Mouse (Mus musculus): Measurements from ENCODE around the gene Pmf1.
"Not testable (repeated sequence)": the region's sequence is repeated elsewhere in the genome, so short reads cannot be mapped to it uniquely, and the experiment has no call there.

The Pmf1 gene

DNA sequence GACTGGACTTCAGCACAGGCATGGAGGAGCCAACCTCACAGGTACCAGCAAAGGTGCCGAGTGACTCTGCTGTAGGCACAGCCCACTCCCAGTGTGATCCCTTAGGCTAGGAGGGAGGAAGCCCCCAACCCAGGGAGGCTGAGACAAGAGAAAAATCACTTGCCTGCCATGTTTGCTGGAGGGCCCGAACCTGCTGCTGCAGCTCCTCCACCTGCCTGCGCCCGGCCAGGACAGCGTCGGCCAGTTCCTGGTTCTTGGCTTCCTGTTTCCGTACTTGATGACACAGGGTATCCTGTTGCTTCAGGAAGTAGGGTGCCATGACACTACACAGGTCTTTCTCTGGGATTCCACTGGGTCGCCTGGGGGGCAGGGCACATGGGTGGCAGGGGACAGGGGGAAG lies 14.4 kb downstream of the Pmf1 start:
- no peak for DNase-seq (ENCODE audit: low spot score)

DNA sequence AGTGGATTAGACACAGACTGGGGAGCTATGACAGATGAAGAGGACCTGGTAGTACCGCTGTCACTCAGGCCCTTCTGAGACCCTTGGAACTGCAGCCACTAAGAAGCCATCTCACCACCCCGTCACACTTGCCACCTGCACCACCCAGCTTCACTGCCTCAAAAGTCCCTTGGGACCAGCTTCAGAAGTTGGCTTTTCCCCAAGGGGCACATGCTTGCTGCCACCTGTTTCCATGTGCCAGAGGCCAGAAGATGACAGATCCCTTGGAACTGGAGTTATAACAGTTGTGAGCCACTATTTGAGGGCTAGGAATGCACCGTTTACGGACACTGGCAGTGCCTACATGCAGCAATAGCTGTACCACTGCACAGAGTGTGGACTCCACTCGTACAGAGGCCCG lies 14.8 kb downstream of the Pmf1 start:
- DNase-seq (ENCODE audit: low spot score) = no peak

DNA sequence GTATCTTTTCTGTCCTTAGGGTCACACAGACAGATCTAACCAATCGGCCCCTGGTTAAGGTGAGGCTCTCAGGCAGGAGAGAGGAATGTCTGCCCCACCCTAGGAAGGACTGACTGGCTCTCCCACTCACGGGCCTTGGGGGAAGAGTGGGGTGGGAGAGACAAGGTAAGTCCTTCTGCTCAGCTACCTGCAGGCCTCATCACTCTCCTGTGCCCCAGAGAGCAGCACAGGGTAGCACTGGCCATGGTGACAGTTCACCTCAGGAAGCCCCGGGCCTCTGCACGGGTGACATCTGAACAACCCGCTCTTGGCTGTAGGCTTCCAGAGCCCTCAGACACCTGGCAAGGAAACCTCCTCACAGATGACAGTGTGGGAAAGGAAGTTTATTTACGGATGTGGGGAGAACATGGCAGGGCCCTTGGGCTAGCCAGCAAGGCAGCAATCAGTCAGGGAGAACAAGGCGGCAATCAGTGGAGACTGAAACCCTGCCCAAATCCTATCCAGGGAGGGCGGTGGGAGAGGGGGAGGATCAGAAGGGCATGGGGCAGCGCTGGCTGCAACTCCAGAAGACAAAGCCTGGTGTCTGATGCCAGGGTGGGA lies 16.3 kb downstream of the Pmf1 start:
- DNase-seq (ENCODE audit: low spot score) = no peak

DNA sequence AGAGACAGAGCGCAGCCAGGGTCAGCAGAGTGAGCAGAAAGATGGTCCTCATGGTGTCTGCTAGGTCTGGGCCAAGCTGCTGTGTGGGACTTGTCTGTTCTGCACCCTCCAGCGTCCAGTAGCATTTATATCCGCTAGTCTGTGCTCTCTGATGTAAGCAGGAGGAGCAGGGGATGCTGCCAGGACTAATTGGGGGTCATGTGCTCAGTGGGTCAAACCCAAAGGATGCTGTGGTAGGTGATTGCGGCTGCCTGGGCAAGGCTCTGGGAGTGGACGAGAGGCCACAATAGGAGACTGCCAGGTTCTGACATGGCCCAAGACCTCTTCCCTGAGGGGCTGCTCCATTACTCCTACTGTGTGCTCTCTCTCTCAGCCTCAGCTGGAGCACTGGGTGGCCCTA lies 25.8 kb downstream of the Pmf1 start, which contains the start of gene Bglap:
Bglap (minus strand) TSS at position 101 of the 400 bp plus-strand sequence.
- no peak for DNase-seq (ENCODE audit: low spot score)

DNA sequence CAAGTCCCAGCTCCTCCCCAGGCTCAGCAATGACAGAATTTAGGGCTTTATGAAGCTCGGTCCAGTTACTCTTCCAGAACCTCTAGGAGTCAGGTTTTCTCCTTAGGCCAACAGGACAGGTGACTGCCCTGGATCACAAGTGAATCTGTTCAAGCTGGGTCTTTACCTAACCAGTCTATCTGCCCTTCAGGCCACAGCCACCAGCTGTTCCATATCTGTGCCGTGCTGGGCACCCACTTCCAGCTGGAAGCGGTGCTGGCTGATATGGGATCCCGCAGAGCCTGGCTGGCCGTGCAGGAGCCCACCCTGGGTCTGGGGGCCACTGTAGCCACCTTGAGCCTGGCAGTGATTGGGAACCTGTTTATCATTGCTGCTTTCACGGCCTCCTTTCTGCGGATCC lies 27.7 kb downstream of the Pmf1 start:
- DNase-seq (ENCODE audit: low spot score) = not testable (repeated sequence)

DNA sequence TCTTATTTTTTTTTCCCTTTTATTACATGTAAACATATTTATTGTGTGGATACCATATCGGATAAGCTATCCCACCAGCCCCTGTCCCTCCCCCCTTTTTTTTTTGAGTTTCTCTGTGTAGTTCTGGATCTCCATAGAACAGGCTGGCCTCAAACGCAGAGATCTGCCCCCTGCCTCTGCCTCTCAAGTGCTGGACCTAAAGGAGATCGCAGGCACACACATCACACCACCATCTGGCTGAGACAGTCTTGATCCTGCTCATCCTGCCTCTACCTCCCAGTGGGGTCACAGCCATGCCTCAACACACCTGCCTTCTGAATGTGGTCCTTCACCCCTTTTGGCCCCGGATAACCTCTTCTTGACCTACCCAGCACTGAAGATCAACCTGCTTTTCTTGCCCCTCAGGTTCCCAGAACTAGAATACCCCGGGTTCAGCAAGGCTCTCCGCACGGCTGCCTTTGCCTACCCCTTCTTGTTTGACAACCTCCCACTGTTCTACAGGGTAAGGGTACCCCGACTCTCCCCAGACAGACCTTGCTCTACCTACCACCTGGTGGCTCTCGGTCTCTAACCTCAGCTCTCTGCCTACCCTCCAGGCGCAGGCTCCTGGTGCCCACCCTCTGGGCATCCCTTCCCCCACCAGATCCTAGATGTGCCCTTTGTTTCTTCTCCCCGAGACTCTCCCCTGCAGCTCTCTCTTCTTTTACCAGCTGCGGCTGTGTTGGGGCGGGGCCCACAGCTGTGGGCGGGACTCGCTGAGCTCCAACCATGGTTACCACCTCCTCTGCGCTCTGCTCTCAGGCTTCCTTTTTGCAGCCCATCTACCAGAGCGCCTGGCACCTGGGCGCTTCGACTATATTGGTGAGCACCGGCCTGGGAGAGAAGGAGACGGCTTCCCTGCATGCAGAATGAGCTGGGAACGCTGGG lies 28.5 kb downstream of the Pmf1 start:
- not testable (repeated sequence) for DNase-seq (ENCODE audit: low spot score)

DNA sequence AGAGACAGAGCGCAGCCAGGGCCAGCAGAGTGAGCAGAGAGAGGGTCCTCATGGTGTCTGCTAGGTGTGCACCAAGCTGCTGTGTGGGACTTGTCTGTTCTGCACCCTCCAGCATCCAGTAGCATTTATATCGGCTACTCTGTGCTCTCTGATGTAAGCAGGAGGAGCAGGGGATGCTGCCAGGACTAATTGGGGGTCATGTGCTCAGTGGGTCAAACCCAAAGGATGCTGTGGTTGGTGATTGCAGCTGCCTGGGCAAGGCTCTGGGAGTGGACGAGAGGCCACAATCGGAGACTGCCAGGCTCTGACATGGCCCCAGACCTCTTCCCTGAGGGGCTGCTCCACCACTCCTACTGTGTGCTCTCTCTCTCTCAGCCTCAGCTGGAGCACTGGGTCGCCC lies 31.5 kb downstream of the Pmf1 start, which contains the start of gene Bglap2:
Bglap2 (minus strand) TSS at position 101 of the 400 bp plus-strand sequence.
- DNase-seq (ENCODE audit: low spot score) = not testable (repeated sequence)

DNA sequence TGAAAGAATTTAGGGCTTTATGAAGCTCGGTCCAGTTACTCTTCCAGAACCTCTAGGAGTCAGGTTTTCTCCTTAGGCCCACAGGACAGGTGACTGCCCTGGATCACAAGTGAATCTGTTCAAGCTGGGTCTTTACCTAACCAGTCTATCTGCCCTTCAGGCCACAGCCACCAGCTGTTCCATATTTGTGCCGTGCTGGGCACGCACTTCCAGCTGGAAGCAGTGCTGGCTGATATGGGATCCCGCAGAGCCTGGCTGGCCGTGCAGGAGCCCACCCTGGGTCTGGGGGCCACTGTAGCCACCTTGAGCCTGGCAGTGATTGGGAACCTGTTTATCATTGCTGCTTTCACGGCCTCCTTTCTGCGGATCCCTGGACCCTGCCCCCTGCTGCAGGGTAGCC lies 33.5 kb downstream of the Pmf1 start:
- DNase-seq (ENCODE audit: low spot score) = not testable (repeated sequence)

DNA sequence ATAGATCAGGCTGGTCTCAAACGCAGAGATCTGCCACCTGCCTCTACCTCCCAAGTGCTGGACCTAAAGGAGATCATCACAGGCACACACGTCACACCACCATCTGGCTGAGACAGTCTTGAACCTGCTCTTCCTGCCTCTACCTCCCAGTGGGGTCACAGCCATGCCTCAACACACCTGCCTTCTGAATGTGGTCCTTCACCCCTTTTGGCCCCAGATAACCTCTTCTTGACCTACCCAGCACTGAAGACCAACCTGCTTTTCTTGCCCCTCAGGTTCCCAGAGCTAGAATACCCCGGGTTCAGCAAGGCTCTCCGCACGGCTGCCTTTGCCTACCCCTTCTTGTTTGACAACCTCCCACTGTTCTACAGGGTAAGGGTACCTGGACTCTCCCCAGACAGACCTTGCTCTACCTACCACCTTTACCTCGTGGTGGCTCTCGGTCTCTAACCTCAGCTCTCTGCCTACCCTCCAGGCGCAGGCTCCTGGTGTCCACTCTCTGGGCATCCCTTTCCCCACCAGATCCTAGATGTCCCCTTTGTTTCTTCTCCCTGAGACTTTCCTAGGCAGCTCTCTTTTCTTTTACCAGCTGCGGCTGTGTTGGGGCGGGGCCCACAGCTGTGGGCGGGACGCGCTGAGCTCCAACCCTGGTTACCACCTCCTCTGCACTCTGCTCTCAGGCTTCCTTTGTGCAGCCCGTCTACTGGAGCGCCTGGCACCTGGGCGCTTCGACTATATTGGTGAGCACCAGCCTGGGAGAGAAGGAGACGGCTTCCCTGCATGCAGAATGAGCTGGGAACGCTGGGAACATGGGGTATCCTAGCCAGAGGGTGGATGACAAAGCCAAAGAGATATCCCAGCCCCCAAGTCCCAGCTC lies 34.1 kb downstream of the Pmf1 start:
- peak; percentile 29 for DNase-seq (ENCODE audit: low spot score)

DNA sequence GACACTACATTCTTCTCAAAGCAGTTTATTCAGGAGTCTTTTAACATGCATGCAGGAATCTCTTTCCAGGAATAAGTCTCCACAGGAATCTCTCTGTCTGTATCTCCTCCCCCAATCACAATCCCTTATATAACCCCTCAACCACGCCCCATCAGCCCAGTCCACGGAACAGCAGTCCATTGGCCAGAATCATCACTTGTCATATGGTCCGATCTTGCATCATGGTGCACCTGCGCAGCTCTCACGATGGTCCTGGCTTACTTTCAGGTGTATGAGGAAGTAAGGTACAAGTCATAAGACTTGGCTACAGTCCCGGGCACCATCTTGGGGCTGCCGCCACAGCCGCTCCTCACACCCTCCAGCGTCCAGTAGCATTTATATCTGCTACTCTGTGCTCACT lies 37.5 kb downstream of the Pmf1 start, which contains the start of gene Bglap3:
Bglap3 (minus strand) TSS at position 101 of the 400 bp plus-strand sequence.
- not testable (repeated sequence) for DNase-seq (ENCODE audit: low spot score)

DNA sequence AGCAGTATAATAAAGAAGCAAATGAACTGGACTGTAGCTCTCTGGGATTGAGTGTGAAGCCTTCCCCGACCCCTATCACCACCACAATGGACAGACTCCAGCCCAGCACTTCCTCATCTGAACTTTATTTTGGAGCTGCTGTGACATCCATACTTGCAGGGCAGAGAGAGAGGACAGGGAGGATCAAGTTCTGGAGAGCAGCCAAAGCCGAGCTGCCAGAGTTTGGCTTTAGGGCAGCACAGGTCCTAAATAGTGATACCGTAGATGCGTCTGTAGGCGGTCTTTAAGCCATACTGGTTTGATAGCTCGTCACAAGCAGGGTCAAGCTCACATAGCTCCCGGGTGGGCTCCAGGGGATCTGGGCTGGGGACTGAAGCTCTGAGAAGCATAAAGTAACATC lies 41.6 kb downstream of the Pmf1 start:
- DNase-seq (ENCODE audit: low spot score) = not testable (repeated sequence)

DNA sequence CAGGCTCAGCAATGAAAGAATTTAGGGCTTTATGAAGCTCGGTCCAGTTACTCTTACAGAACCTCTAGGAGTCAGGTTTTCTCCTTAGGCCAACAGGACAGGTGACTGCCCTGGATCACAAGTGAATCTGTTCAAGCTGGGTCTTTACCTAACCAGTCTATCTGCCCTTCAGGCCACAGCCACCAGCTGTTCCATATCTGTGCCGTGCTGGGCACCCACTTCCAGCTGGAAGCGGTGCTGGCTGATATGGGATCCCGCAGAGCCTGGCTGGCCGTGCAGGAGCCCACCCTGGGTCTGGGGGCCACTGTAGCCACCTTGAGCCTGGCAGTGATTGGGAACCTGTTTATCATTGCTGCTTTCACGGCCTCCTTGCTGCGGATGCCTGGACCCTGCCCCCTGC lies 42.6 kb downstream of the Pmf1 start:
- not testable (repeated sequence) for DNase-seq (ENCODE audit: low spot score)

DNA sequence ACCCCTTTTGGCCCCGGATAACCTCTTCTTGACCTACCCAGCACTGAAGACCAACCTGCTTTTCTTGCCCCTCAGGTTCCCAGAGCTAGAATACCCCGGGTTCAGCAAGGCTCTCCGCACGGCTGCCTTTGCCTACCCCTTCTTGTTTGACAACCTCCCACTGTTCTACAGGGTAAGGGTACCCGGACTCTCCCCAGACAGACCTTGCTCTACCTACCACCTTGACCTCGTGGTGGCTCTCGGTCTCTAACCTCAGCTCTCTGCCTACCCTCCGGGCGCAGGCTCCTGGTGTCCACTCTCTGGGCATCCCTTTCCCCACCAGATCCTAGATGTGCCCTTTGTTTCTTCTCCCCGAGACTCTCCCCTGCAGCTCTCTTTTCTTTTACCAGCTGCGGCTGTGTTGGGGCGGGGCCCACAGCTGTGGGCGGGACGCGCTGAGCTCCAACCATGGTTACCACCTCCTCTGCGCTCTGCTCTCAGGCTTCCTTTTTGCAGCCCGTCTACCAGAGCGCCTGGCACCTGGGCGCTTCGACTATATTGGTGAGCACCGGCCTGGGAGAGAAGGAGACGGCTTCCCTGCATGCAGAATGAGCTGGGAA lies 43.2 kb downstream of the Pmf1 start:
- peak; percentile 64 for DNase-seq (ENCODE audit: low spot score)

DNA sequence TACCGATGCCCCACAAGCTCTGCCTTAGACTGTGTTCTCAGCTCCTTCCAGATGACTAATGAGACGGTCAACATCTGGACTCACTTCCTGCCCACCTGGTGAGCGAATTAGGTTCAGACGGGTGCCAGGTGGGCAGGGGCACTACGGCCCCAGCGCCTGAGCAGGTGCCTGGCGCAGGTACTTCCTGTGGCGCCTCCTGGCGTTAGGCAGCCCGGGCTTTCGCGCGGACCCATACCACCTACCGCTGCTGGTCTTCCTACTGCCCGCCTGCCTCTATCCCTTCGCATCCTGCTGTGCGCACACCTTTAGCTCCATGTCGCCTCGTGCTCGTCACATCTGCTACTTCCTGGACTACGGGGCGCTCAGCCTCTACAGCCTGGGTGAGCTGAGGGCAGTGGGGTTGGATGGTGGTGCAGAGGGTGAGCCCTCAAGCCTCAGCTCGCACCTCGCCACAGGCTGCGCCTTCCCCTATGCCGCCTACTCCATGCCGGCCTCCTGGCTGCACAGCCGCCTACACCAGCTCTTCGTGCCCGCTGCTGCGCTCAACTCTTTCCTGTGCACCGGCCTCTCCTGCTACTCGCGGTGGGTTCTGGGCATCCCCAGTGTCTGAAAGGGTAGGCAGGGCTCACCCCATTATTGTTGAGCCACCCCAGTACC lies 44.3 kb downstream of the Pmf1 start:
- DNase-seq (ENCODE audit: low spot score) = no peak

DNA sequence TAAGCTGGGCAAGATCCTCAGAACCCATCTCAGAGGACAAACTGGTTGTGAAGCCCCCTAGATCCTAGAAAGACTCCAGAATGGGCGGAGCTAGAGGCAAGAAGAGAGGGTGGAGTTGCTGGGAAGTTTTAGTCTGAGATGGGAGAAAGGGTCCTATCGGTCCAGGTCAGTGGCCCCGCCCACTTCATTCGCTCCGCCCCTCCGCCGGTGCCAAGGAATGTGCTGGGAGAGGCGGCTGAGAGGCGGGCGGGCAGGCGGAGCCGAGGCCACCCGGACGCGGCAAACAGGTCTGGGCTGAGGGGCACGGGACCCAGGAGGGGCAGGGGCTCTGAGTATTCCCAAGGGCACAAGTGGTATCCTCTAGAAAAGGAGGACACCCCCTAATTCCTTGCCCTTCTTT lies 45.8 kb downstream of the Pmf1 start, which contains the start of gene Paqr6:
Paqr6 (plus strand) TSS at position 248 of the 400 bp plus-strand sequence.
- peak; percentile 53 for DNase-seq (ENCODE audit: low spot score)

DNA sequence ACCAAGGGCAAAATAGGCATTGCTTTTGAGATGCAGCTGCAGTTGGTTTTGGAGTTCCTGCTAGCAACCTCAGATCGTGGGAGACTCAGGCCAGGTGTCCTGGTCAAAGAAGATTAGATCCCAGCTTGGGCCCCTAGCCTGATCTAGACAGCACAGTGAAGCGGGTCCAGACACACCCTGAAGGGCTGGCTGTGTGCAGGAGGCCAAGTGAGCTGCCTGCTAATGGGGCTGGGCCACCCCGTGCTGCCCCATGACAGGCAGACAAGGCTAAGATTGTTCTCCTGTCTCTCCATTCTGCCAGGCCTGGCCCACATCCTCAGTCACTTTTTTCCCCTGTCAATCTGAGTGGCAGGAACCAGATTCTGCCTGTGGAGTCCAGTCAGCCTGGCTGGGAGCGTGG lies 46.4 kb downstream of the Pmf1 start:
- DNase-seq (ENCODE audit: low spot score) = peak; percentile 64

DNA sequence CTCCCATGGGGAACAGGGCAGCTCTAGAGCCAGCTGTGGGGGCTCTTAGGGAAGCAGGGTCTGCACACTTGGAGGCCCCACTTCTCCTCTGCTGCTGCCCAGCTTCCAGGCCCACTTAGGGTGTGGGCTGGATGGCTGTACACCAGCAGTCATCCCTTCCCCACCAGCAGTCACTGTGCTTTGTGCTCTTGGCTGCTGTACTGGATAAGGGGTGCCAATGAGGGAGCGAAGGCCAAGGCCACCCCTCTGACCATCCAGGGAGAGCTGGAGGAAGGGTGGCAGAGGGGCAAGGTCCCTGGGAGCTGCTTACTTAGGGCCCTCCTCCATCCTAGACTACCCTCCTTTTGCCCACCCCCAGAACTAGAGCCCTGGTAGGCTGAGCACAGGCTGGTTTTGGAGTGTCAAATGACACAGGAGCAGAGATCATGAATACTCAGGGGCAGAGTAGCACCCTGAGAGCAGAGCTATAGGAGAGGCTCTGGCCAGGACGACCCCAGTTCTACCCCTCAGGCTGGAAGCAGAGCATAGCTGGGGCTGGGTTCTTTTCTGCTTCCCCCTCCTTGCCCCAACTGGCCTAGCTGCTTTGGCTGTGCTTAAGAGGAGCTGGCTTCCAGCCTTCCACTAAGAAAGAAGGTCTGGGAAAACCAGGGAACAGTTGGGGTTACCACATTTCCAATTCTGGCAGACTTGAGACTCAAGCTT lies 48.4 kb downstream of the Pmf1 start:
- DNase-seq (ENCODE audit: low spot score) = peak; percentile 40

DNA sequence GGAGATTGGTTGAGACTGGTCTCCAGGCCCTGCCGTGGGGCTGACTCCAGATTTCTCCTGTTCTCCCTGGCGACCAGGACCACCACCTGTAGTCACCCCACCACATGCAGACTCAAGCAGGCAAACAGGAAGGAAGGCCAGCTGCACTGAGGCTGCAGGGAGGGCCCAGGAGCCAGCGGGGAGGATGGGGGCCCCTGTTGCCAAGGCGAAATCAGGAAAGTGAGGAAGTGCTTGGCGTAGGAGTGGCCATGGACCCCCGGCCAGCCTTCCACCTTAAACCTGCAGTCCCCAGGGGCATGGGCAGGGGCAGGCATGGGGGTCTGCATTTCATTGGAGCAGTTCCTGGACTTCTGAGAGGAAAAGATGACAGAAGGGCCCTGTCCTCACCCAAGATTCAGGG lies 49.0 kb downstream of the Pmf1 start:
- no peak for DNase-seq (ENCODE audit: low spot score)

DNA sequence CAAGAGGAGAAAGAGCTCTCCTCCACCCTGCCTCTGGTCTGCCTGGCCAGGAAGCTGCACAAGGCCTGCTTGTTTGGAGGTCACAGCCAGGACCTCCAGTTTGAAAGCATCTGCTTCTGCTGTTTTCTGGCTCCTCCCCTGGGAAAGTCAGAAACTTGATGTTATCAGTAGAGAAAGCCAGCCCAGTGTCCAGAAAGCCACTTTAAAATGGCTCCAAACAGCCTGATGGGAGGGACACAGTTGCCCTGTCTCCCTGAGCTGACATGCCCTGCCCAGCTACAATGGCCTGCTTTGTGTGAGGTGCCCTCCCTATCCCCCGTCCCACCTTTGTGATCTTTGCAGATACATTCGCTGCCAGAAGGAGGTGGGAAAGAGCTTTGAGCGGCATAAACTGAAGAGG lies 50.1 kb downstream of the Pmf1 start:
- no peak for DNase-seq (ENCODE audit: low spot score)

DNA sequence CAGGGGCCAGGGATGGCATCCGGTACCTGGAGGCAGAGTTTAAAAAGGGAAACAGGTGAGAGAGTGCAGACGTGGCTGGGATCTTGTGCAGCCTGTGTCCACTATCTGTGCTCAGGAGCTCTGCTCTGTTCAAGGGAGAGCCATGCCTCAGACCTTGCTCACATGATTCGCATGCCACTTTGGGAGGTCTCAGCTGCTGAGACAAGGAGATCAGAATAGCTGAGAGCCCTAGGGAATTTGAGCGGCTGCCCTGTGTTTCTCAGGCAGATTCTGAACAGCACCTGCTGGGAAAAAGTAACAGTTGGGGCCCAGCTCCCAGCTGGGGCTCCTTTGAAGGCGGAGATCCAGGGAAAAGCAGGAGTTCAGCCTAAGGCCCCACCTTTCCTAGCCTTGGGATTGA lies 50.5 kb downstream of the Pmf1 start:
- DNase-seq (ENCODE audit: low spot score) = no peak

Data from layer of hippocampus, adult 11-12 months (tissue).